Mouse (Mus musculus): ENCODE measurements around the gene Cpsf7. TPM values are rescaled to one million over a fixed set of nuclear protein-coding genes. Genes with fewer than 3 reads are reported as not detected.

Cpsf7 gene
- 39.2 and 41.0 TPM in 2 replicates for polyA plus RNA-seq (2015; fragmentation: Nextera tagmentation; extraction: Ambion mirVana)

DNA sequence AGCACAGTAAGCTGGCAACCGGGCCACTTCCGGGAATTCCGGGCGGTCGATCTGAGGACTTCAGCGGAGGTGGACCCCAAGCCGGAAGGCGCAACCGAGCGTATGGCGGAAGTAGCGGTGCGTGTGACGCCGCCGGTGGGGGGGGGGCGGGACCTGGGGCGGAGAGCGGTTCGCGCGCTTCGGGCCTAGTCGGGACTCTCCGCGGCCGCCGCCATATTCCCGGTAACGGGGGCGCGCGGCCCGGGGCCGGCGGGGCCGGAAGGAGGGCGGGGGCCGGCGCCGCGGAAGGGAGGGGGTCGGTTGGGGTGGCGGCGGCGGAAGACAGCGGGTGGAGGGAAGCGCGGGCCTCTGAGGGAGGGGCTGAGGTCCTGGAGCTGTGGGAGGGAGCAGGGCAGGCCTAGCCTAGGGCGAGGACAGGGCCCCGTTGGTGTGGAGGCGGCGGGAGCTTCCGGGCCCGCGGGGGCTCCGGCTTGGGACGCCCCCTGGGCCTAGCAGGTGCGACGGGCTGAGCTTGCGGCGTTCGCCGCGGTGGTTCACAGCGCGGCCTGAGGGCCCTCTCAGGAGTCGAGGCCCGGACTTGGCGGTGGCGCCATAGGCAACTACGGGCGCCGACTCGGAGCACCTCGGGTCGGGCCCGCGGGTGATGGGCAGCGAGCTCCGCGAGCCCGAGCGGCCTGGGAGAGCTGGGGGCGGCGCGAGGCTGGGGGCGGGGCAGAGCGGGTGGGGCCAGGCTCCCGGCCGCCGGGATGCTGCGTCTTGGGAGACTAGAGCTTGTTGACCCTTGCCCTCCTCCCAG, at the start of gene Cpsf7:
Gene Cpsf7 (plus strand): TSS at position 161 of the 796 bp plus-strand sequence.
- H3K27ac ChIP-seq (ENCODE audit: low read length), result peak within 1 kb of the TSS; percentile 97
- H3K4me1 ChIP-seq (ENCODE audit: control insufficient read depth, insufficient read depth, low read length), result peaks cover 18% of the 10 kb centered on the region
- no peaks in the 10 kb centered on the region for H3K27me3 ChIP-seq (ENCODE audit: control insufficient read depth, insufficient read depth, low read length)
- peak within 1 kb of the TSS; percentile 69 for H3K4me2 ChIP-seq (ENCODE audit: low read depth, low read length)
- under 1% methylated on average over 93 of the region's 93 CpGs for WGBS
- peak; percentile 95 for ATAC-seq (ENCODE audit: insufficient read depth, low FRiP score)
- no peaks in the 10 kb centered on the region for H3K9me3 ChIP-seq (replicated peaks; ENCODE audit: control insufficient read depth, low read length)
- peaks cover 10% of the 10 kb centered on the region for H3K36me3 ChIP-seq (ENCODE audit: control insufficient read depth, insufficient read depth, low read length)
- peak within 1 kb of the TSS; percentile 74 for H3K4me3 ChIP-seq (replicated peaks; ENCODE audit: low read length)
- H3K9ac ChIP-seq (ENCODE audit: low read length), result peak within 1 kb of the TSS; percentile 95

GRCm38 (mm10) chr19:10479541-10479940, 45.5 kb upstream of the Cpsf7 start:
- H3K36me3 ChIP-seq (ENCODE audit: control insufficient read depth, insufficient read depth, low read length), result no peaks in the 10 kb centered on the region
- no peak overlapping the region for H3K9ac ChIP-seq (ENCODE audit: low read length)
- H3K4me3 ChIP-seq (replicated peaks; ENCODE audit: low read length), result no peak overlapping the region
- no peak for ATAC-seq (ENCODE audit: insufficient read depth, low FRiP score)
- H3K4me1 ChIP-seq (ENCODE audit: control insufficient read depth, insufficient read depth, low read length), result peaks cover 7% of the 10 kb centered on the region; the same call in 1 of the 2 replicates
- H3K27me3 ChIP-seq (ENCODE audit: control insufficient read depth, insufficient read depth, low read length), result no peaks in the 10 kb centered on the region
- no peak overlapping the region for H3K27ac ChIP-seq (ENCODE audit: low read length)
- 54% methylated on average over 4 of the region's 4 CpGs for WGBS
- no peaks in the 10 kb centered on the region for H3K9me3 ChIP-seq (replicated peaks; ENCODE audit: control insufficient read depth, low read length)
- H3K4me2 ChIP-seq (ENCODE audit: low read depth, low read length), result no peak overlapping the region

DNA sequence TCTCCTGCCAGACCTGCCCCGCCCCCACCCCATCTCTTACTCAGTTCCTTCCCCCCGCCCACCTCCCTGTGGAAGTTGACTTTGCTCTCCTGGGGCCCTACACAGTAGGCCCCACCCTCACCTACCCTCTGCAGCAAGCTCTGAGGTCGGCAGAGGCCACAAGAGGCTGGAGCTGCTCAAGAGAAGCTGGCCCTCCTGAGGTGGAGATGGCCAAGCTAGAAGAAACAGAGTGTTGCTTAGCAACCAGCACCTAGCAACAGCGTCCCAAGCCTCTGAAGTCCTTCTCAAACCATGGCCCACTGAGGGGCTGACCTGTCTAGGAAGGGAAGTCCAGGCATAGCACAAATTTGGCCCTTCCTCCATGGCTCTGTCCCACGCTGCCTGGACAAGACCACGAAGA, 42.4 kb upstream of the Cpsf7 start, which contains the start of gene Ppp1r32:
Gene Ppp1r32 (minus strand): TSS at position 226 of the 400 bp plus-strand sequence.
- no peak within 1 kb of the TSS for H3K4me2 ChIP-seq (ENCODE audit: low read depth, low read length)
- H3K36me3 ChIP-seq (ENCODE audit: control insufficient read depth, insufficient read depth, low read length), result no peaks in the 10 kb centered on the region
- 27% methylated on average over 6 of the region's 6 CpGs for WGBS
- peak; percentile 39 for ATAC-seq (ENCODE audit: insufficient read depth, low FRiP score)
- H3K9me3 ChIP-seq (replicated peaks; ENCODE audit: control insufficient read depth, low read length), result no peaks in the 10 kb centered on the region
- no peaks in the 10 kb centered on the region for H3K27me3 ChIP-seq (ENCODE audit: control insufficient read depth, insufficient read depth, low read length)
- no peak within 1 kb of the TSS for H3K9ac ChIP-seq (ENCODE audit: low read length)
- H3K4me1 ChIP-seq (ENCODE audit: control insufficient read depth, insufficient read depth, low read length), result peaks cover 7% of the 10 kb centered on the region; the same call in 1 of the 2 replicates
- H3K27ac ChIP-seq (ENCODE audit: low read length), result no peak within 1 kb of the TSS
- H3K4me3 ChIP-seq (replicated peaks; ENCODE audit: low read length), result no peak within 1 kb of the TSS

DNA sequence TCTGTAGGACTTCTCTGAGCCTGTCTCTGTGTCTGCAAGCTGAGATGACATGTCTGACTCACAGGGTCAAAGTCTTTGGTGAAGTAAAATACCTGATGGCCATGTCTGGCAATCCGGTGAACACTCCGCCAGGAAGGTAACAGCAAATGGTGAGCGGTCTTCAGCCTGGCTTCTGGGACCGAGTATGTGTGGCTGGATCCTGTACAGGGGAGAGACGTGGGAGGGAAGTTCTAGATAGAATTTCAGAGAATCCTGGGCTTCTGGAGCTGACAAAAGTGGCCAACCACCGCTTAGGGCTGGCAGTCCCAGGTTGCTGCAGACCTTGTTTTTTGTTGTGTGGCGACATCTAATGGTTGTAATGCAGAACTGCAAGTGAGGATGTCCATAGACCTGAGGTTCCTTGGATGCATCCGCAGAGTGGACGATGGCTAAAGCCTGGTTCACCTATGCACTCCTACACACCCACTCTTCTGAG, 38.8 kb upstream of the Cpsf7 start:
- H3K9ac ChIP-seq (ENCODE audit: low read length), result no peak overlapping the region
- H3K4me3 ChIP-seq (replicated peaks; ENCODE audit: low read length), result no peak overlapping the region
- no peaks in the 10 kb centered on the region for H3K36me3 ChIP-seq (ENCODE audit: control insufficient read depth, insufficient read depth, low read length)
- H3K27ac ChIP-seq (ENCODE audit: low read length), result no peak overlapping the region
- no peak overlapping the region for H3K4me2 ChIP-seq (ENCODE audit: low read depth, low read length)
- H3K4me1 ChIP-seq (ENCODE audit: control insufficient read depth, insufficient read depth, low read length), result peaks cover 7% of the 10 kb centered on the region; the same call in 1 of the 2 replicates
- no peaks in the 10 kb centered on the region for H3K27me3 ChIP-seq (ENCODE audit: control insufficient read depth, insufficient read depth, low read length)
- peak; percentile 49 for ATAC-seq (ENCODE audit: insufficient read depth, low FRiP score)
- 20% methylated on average over 9 of the region's 9 CpGs for WGBS
- no peaks in the 10 kb centered on the region for H3K9me3 ChIP-seq (replicated peaks; ENCODE audit: control insufficient read depth, low read length)

GRCm38 (mm10) chr19:10495670-10496069, 29.4 kb upstream of the Cpsf7 start:
- ATAC-seq (ENCODE audit: insufficient read depth, low FRiP score), result no peak

GRCm38 (mm10) chr19:10496976-10497375, 28.1 kb upstream of the Cpsf7 start:
- no peaks in the 10 kb centered on the region for H3K4me1 ChIP-seq (ENCODE audit: control insufficient read depth, insufficient read depth, low read length)
- H3K4me3 ChIP-seq (replicated peaks; ENCODE audit: low read length), result no peak overlapping the region
- 67% methylated on average over 2 of the region's 2 CpGs for WGBS
- no peak for ATAC-seq (ENCODE audit: insufficient read depth, low FRiP score)
- H3K27ac ChIP-seq (ENCODE audit: low read length), result no peak overlapping the region
- H3K4me2 ChIP-seq (ENCODE audit: low read depth, low read length), result no peak overlapping the region
- no peaks in the 10 kb centered on the region for H3K9me3 ChIP-seq (replicated peaks; ENCODE audit: control insufficient read depth, low read length)
- no peak overlapping the region for H3K9ac ChIP-seq (ENCODE audit: low read length)
- H3K36me3 ChIP-seq (ENCODE audit: control insufficient read depth, insufficient read depth, low read length), result no peaks in the 10 kb centered on the region
- H3K27me3 ChIP-seq (ENCODE audit: control insufficient read depth, insufficient read depth, low read length), result no peaks in the 10 kb centered on the region

More at GRCm38 (mm10) chr19:10495670-10496069, 29.4 kb upstream of the Cpsf7 start:
- WGBS, result 83% methylated on average over 1 of the region's 1 CpGs
- Histone ChIP-seq H3K4me1 (ENCODE audit: control insufficient read depth, insufficient read depth, low read length) (no peaks in the 10 kb centered on the region), H3K9me3 (replicated peaks; ENCODE audit: control insufficient read depth, low read length) (no peaks in the 10 kb centered on the region), H3K36me3 (ENCODE audit: control insufficient read depth, insufficient read depth, low read length) (no peaks in the 10 kb centered on the region), H3K4me2 (ENCODE audit: low read depth, low read length) (no peak overlapping the region), H3K4me3 (replicated peaks; ENCODE audit: low read length) (no peak overlapping the region), H3K9ac (ENCODE audit: low read length) (no peak overlapping the region), H3K27ac (ENCODE audit: low read length) (no peak overlapping the region), H3K27me3 (ENCODE audit: control insufficient read depth, insufficient read depth, low read length) (no peaks in the 10 kb centered on the region)

- H3K27ac ChIP-seq (ENCODE audit: low read length), result no peak overlapping the region
- H3K4me3 ChIP-seq (replicated peaks; ENCODE audit: low read length), result no peak overlapping the region
- WGBS, result 54% methylated on average over 8 of the region's 8 CpGs
- no peak overlapping the region for H3K9ac ChIP-seq (ENCODE audit: low read length)
- no peaks in the 10 kb centered on the region for H3K36me3 ChIP-seq (ENCODE audit: control insufficient read depth, insufficient read depth, low read length)
- no peak for ATAC-seq (ENCODE audit: insufficient read depth, low FRiP score)
- H3K9me3 ChIP-seq (replicated peaks; ENCODE audit: control insufficient read depth, low read length), result no peaks in the 10 kb centered on the region
- H3K4me2 ChIP-seq (ENCODE audit: low read depth, low read length), result no peak overlapping the region
- no peaks in the 10 kb centered on the region for H3K27me3 ChIP-seq (ENCODE audit: control insufficient read depth, insufficient read depth, low read length)
- H3K4me1 ChIP-seq (ENCODE audit: control insufficient read depth, insufficient read depth, low read length), result no peaks in the 10 kb centered on the region
Measured at GRCm38 (mm10) chr19:10497512-10498160, 27.4 kb upstream of the Cpsf7 start.

DNA sequence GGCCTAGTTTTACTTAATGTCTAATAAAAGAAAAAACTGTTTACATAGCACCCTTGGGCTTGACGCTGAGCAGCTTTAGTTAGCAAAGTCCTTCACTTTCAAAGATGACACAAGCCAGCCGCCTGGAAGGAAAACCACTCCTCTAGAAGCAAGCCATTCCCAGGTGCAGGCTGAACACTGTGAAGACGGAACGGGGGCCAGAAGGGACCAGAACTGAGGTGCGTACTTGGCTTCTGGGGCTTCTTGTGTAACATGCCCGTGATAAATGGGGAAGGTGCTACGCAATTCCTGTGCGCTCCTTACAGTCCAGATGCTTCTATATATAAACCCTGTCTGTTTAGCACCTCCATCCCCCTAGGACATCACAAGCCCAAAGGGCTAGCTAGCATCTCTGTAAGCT, 24.5 kb upstream of the Cpsf7 start:
- Histone ChIP-seq H3K4me1 (ENCODE audit: control insufficient read depth, insufficient read depth, low read length) (no peaks in the 10 kb centered on the region), H3K9me3 (replicated peaks; ENCODE audit: control insufficient read depth, low read length) (no peaks in the 10 kb centered on the region), H3K9ac (ENCODE audit: low read length) (no peak overlapping the region), H3K4me3 (replicated peaks; ENCODE audit: low read length) (no peak overlapping the region), H3K36me3 (ENCODE audit: control insufficient read depth, insufficient read depth, low read length) (no peaks in the 10 kb centered on the region), H3K27me3 (ENCODE audit: control insufficient read depth, insufficient read depth, low read length) (no peaks in the 10 kb centered on the region), H3K27ac (ENCODE audit: low read length) (0 out of 2 replicates have a peak overlapping the region, but pooled peaks have one; percentile 1), H3K4me2 (ENCODE audit: low read depth, low read length) (no peak overlapping the region)
- peak; percentile 67 for ATAC-seq (ENCODE audit: insufficient read depth, low FRiP score)
- 68% methylated on average over 8 of the region's 8 CpGs for WGBS

DNA sequence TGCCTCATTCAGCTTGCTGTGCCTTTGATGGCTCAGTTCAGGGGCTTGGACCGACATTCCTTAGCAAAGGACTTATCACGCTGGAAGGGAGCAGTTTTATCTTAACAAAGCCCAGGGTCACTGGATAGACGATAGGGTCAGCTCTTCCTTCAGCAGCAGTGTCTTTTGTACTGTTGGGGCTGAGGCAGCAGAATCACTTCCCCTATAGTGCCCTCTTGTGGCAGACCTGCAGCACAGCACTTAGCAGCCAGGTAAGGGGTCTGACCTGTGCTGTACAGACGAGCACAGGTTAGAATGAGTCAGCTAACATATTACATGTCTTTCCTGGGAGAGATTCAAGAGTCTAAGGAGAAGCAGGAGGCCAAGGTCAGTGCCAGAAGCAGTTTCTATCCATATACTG, 22.5 kb upstream of the Cpsf7 start:
- 7% methylated on average over 4 of the region's 4 CpGs for WGBS

More for the DNA sequence above, 22.5 kb upstream of the Cpsf7 start:
- peak; percentile 71; the same call in 1 of the 2 replicates for ATAC-seq (ENCODE audit: insufficient read depth, low FRiP score)
- H3K4me3 ChIP-seq (replicated peaks; ENCODE audit: low read length), result no peak overlapping the region
- H3K9me3 ChIP-seq (replicated peaks; ENCODE audit: control insufficient read depth, low read length), result no peaks in the 10 kb centered on the region
- H3K27ac ChIP-seq (ENCODE audit: low read length), result no peak overlapping the region
- no peaks in the 10 kb centered on the region for H3K4me1 ChIP-seq (ENCODE audit: control insufficient read depth, insufficient read depth, low read length)
- H3K9ac ChIP-seq (ENCODE audit: low read length), result no peak overlapping the region
- H3K27me3 ChIP-seq (ENCODE audit: control insufficient read depth, insufficient read depth, low read length), result no peaks in the 10 kb centered on the region
- H3K4me2 ChIP-seq (ENCODE audit: low read depth, low read length), result no peak overlapping the region
- 0 out of 2 replicates have a peak, but pooled peaks cover under 1% of the 10 kb centered on the region for H3K36me3 ChIP-seq (ENCODE audit: control insufficient read depth, insufficient read depth, low read length)
